Mouse (Mus musculus) leukemia stem cell, adult 10-12 weeks (primary cell): ENCODE results near the gene Cdh15. TPM values are rescaled to one million over a fixed set of nuclear protein-coding genes. Genes with fewer than 3 reads are reported as not detected.

Experiments
- polyA plus RNA-seq: library from polyadenylated mRNA; stranded (reverse); fragments of >175 nt; gene quantifications from 2 replicates; pipeline ENCODE4 v1.2.3, GENCODE M21; 2012; ENCODE audit warnings: low replicate concordance

Cdh15 gene
- not detected in 2 replicates for polyA plus RNA-seq

DNA sequence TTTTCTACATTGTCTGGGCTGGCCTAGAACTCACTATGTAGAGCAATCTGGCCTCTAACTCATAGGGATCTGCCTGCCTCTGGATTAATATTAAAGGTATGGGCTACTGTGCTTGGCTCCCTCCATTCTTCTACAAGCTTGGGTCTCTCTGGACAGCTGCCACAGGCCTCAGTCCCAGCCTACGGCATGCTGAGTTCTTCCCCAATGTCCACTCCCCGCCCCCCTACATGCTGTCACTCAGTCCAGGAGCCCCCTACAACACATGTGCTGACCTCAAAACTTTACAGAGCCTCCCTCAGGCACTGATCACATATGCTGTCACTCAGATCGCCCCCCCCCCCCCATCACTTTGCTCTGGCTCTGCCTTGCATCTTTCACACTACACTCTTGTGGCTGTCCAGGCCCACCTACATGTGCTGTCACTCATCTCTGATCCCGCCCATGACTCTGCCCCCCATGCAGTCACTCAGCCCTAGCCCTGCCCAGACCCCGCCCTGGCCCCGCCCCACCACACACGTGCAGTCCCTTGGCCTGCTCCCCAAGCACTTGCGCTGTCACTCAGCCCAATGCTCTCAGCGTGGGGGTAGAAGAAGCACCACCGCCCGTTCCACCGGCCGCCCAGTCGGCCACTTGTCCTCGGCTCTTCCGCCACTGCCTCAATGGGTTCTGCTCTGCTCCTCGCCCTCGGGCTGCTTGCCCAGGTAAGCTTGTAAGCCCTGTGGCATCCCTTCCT is at the start of gene Cdh15:
Gene Cdh15, plus strand, starts transcription at position 138 of the 733 bp plus-strand sequence.

Other genes starting within 250 kb of the Cdh15 start
- 2.4 and 8.2 TPM in 2 replicates for gene Galns, start 236.5 kb upstream of the Cdh15 start, polyA plus RNA-seq
- 1.6 TPM in 1 of 2 replicates, not detected in the other for gene Trappc2l, start 236.3 kb upstream of the Cdh15 start, polyA plus RNA-seq
- gene Pabpn1l, start 225.2 kb upstream of the Cdh15 start, polyA plus RNA-seq, result not detected in 2 replicates
- gene Cbfa2t3, start 148.9 kb upstream of the Cdh15 start, polyA plus RNA-seq, result 199 and 264 TPM in 2 replicates
- gene Acsf3, start 72.5 kb upstream of the Cdh15 start, polyA plus RNA-seq, result 7.4 and 9.4 TPM in 2 replicates
- gene Ankrd11, start 194.3 kb downstream of the Cdh15 start, polyA plus RNA-seq, result 104 and 115 TPM in 2 replicates
- 36.3 and 52.6 TPM in 2 replicates for gene Spg7, start 215.0 kb downstream of the Cdh15 start, polyA plus RNA-seq